Mouse (Mus musculus) embryo, embryonic 9.5 days (tissue): ENCODE data around the gene Sv2a.

Experiments
- DNase-seq: peaks from one replicate; pipeline ENCODE4 v3.0.0-alpha.2; 2017; ENCODE audit errors: extremely low spot score

The Sv2a gene

GRCm38 (mm10) chr3:96180727-96181477 is at the start of gene Sv2a:
Sv2a (plus strand) TSS chr3:96181151.
- peak; percentile 66 for DNase-seq

DNA sequence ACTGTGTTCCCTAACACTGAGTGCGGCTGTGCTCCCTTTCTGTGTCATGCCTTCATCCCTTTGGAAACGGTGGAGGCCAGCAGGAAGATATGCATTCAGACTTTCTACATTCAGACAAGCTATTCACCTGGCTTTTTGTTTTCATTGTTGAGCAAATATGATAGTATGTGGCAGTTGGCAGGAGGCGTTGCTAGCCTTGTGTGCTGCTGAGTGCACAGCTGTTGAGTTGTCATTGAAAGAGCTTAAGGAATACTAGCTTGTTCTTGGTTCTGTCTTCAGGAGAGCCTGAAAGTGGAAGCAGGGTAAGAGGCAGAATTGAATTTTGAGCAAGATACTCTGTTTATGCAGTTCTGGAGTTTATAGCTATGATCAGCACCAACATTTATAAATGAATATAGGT is 48.5 kb upstream of the Sv2a start:
- DNase-seq: no peak

- no peak for DNase-seq
Observed at GRCm38 (mm10) chr3:96133327-96133905, 47.5 kb upstream of the Sv2a start.

DNA sequence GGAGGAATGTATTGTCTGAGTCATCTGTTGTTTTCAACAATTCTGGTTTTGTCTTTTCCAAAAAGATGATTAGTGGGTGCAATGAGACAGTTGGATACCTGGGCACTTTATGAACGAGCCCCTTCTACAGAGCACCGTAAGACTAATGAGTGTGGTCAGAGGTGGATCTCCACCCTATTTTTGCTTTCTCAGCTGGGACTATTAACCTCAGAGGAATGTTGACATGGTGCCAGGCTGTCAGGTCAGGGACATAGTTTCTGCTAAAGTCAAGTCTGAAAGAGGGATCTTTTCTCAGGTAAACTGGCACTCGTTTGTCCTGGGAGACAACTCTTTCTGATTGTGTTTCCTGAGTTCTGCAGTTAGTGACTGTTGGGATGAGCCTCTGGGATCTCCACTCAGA is 45.9 kb upstream of the Sv2a start:
- no peak for DNase-seq

GRCm38 (mm10) chr3:96147950-96148349 is 33.0 kb upstream of the Sv2a start:
- DNase-seq: peak; percentile 47

GRCm38 (mm10) chr3:96151836-96152235 is 29.1 kb upstream of the Sv2a start:
- DNase-seq: no peak

- DNase-seq: no peak
Observed at GRCm38 (mm10) chr3:96152611-96153010, 28.3 kb upstream of the Sv2a start.

DNA sequence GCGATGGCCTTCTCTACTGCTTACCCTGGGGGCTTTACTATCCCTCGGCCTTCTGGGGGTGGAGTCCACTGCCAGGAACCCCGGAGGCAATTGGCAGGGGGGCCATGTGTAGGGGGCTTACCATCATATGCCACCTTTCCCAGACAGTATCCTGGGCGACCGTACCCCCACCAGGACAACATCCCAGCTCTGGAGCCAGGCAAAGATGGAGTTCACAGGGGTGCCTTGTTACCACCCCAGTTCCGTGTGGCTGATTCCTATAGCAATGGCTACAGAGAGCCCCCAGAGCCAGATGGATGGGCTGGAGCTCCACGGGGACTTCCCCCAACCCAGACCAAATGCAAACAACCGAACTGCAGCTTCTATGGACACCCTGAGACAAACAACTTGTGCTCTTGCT is 25.4 kb upstream of the Sv2a start:
- DNase-seq: no peak

DNA sequence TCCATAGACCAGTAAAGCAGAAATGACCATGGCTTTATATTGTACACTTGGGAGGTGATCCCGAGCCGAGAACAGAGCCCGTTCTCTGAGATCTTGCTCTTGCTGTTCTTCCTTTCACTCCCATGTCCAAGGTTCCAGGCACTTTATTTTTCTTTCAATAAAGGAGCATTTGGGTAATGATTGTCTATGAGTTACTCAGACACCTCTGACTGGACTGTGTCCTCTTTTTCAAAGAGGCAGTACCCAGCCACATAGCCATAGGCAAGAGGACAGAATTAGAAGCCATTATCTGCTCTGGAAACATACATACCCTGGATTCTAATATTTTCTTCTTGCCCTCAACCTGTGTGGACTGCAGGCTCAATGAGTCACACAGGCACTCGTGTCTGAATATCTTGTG is 21.1 kb upstream of the Sv2a start:
- no peak for DNase-seq

- no peak for DNase-seq
Observed at GRCm38 (mm10) chr3:96160222-96160802, 20.6 kb upstream of the Sv2a start.

GRCm38 (mm10) chr3:96160803-96161516 is 20.0 kb upstream of the Sv2a start:
- no peak for DNase-seq

DNA sequence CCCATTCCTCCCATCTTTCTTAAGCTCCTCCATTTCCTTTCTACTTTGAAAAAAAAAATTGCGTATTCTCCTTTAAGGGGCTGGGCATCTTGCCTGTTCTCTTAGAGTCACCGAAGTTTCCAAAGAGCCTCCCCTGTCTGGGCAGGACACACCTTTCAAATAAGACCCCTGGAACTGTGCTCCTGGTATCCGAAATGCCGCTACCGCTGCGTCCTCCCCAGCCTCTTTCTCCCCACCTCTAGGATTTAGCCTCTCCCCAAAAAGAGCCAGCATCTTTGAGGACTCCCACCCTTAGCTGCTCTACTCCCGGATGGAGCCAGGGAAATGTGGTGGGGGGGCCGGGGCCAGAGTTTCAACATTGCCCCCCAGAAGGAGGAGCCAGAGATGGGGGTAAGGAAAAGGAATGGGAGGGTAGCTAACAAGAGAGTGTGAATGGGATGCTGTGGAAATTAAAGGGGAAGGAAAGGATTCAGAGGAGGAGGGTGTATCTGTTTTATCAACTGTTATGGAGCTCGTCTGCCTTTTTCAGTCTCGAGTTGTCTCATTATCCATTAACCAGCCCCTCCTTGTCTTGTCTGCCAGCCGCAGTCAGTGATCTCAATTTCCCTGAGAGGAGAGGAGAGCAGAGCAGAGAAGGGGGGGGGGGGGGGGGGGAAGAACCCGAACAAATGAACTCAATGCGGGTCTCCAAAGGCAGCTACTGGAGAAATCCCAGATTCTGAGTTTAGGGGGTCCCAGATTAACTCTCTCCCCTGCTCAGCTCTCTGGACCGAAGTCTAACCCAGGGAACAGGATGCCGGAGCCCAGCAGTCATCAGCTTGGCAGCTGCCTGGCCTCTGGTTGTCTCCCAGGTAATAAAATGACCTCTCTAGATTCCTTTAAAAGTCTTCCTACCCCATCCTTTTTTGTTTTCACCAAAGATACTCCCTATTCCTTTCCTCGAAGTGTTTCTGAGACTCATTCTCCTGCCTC is 18.8 kb upstream of the Sv2a start, which contains the start of gene Mtmr11:
Gene Mtmr11, plus strand, starts transcription at position 136 of the 972 bp plus-strand sequence.
- DNase-seq: no peak

DNA sequence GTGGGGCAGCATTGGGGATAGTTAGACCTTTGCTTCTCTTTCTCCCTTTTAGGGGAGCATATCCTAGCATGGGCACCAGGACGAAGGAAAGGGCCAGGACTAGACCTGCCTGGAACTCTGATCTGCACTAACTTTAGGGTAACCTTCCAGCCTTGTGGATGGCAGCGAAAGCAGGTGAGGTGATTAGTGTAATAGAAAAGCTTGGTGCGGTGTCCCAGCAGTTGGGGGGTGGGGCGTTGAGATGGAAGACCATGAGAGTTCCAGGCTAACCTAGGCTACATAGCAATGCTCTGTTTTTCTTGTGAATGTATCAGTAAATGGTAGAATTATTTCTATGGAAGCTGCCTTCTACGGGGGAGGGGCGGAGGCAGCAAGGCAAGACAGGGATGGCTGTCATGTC is 17.9 kb upstream of the Sv2a start:
- DNase-seq: no peak

DNA sequence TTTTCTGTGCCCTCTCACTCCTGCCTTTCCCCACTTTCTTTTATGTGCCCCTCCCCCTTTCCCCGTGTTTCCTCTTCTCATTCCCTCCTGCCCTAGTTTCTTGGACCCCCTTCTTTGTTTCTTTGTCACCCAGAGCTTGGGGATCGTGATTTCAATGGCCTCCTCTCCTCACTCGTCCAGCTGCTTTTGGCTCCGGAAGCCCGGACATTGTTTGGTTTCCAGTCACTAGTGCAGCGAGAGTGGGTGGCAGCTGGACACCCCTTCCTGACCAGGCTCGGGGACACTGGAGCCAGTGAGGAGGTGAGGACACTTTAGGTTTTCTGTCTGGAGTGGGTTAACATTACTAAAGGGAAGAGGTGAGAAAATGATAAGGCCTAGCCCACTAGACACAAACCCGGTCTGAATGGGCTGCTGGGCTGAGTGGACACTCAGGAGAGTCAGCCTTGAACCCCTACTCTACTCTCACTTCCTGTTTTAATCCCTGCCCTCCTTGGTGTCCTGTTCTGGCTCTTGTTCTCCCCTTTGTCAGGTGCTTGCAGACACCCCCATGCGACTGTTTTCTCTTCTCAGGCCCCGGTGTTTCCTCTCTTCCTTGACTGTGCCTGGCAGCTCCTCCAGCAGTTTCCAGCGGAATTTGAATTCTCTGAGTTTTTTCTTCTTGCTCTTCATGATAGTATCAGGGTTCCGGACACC is 12.3 kb upstream of the Sv2a start:
- no peak for DNase-seq

GRCm38 (mm10) chr3:96170276-96170675 is 10.7 kb upstream of the Sv2a start:
- DNase-seq: no peak

GRCm38 (mm10) chr3:96170976-96171545 is 9.9 kb upstream of the Sv2a start:
- DNase-seq: no peak

DNA sequence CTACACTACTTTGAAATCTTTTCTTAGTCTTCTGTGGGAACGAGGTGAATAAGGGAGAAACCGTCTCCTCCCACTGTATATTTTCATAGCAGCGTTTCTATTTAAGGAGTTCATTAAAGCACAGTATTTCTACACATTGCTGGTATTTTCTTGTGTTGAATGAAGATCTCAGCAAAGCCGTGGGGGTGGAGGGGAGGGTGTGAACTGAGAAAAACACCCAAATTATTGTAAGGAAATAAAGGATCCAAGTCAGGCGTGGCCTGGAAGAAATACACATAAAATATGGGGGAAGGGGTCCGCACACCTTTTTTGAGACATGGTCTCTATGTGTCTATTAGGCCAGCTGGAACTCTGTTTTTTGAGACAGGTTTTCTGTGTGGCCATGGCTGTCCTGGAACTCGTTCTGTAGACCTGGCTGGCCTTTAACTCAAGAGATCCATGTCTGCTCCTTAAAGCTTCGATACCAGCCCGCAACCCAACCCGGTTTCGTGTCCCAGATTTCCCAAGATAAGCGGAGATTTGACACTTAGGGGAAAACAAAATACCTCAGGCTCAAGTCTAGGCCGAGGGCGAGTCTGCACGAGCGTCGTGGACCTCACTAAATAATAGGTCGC is 9.3 kb upstream of the Sv2a start:
- DNase-seq: no peak

DNA sequence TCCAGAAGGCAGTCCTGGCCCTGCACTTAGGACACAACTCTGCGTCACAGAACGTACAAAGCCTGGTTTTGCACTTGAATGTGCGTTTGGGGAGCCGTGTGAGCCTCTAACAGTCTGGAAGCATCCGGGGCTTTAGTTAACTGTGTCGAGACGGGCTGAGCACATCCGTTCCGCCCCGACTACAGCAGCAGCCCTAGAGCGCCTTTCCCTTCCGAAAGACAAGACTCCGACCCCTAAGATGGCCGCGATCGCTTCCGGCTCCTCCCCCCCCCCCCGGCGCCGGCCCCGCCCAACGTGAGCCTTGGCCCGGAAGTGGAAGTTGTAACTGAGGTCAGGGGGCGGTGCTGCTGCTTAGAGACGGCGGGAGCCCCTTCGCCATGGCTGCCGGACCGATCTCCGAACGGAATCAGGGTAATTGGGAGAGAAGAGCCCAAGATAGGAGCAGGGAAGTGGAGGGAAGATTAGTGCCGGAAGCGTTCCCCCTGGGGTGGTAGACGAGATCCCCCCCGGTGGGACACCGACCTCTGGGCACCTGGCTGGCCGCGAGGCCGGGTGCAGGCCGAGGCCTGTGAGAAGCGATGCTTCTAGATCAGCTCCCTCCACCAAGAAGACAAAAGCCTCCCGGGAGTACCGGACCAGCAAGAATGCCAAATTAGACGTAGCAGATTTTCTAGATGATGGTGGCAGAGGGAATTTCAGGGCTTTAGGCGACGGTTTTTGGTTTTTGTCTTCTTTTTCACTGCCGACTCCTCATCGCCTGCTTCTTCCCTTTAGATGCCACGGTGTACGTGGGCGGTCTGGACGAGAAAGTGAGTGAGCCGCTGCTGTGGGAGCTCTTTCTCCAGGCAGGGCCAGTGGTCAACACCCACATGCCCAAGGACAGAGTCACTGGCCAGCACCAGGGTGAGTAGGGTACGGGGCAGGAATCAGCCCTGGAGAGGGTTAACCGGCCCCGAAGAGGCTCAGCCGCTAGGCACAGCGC is 8.5 kb upstream of the Sv2a start, which contains the start of gene Sf3b4:
Gene Sf3b4, plus strand, starts transcription at position 136 of the 982 bp plus-strand sequence.
- DNase-seq: peak; percentile 97

GRCm38 (mm10) chr3:96173185-96173584 is 7.8 kb upstream of the Sv2a start:
- no peak for DNase-seq
